Mouse (Mus musculus): Measurements from ENCODE around the gene Mcam. TPM values are rescaled to one million over a fixed set of nuclear protein-coding genes. Genes with fewer than 3 reads are reported as not detected.
A peak's percentile ranks its signal among the peaks of the same experiment; 100 is the strongest.
"Not testable (repeated sequence)": the region's sequence is repeated elsewhere in the genome, so short reads cannot be mapped to it uniquely, and the experiment has no call there.

The Mcam gene
- polyA plus RNA-seq, 1 experiment from 2014 or later, result 113 TPM

DNA sequence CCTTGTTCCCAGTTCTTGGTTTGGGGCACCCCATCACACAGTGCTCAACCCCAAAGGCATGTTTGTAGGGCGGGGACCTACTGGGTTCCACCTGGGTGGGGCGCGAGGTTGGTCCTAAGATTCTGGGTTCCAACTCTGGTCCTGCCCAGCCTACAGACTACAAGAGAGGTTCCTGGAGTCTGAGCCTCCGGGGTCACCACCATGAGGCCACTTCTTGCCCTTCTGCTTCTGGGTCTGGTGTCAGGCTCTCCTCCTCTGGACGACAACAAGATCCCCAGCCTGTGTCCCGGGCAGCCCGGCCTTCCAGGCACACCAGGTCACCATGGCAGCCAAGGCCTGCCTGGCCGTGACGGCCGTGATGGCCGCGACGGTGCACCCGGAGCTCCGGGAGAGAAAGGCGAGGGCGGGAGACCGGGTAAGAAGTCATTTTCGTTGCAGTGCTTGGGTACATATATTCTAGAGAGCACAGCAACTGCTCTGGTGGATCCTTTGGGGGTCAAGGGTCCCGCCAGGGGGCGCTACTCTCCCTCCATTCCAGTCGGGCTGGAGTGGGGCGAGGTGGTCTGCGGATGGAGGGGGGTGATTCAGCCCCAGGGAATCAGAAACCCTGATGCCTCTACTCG, 26.6 kb upstream of the Mcam start:
- ATAC-seq (no peak; the same call in 1 of the 2 replicates), DNase-seq (ENCODE audit: low spot score) (no peak)
- Histone ChIP-seq H3K27ac (ENCODE audit: low read length) (peak overlapping the region; percentile 73), H3K9ac (replicated peaks; ENCODE audit: low read depth) (0 out of 2 replicates have a peak overlapping the region, but pooled peaks have one; percentile 13), H3K4me1 (ENCODE audit: insufficient read depth, low read depth, low read length) (peaks cover 30% of the 10 kb centered on the region), H3K9me3 (ENCODE audit: low read length) (no peaks in the 10 kb centered on the region), H3K4me2 (replicated peaks; ENCODE audit: low read depth, low read length) (peak overlapping the region; percentile 35), H3K36me3 (ENCODE audit: insufficient read depth, low read length) (no peaks in the 10 kb centered on the region), H3K27me3 (replicated peaks; ENCODE audit: insufficient read depth, low read length) (no peaks in the 10 kb centered on the region), H3K4me3 (ENCODE audit: low read depth, low read length) (no peak overlapping the region)
- WGBS, result 38% methylated on average over 24 of the region's 25 CpGs
- TF ChIP-seq CTCF (IDR thresholded peaks at IDR 0.05) (peak; percentile 56), EP300 (IDR thresholded peaks at IDR 0.05) (no peak)

- ATAC-seq (no peak), DNase-seq (ENCODE audit: low spot score) (no peak)
- Histone ChIP-seq H3K27me3 (replicated peaks; ENCODE audit: insufficient read depth, low read length) (no peaks in the 10 kb centered on the region), H3K9ac (replicated peaks; ENCODE audit: low read depth) (no peak overlapping the region), H3K36me3 (ENCODE audit: insufficient read depth, low read length) (no peaks in the 10 kb centered on the region), H3K9me3 (ENCODE audit: low read length) (no peaks in the 10 kb centered on the region), H3K4me2 (replicated peaks; ENCODE audit: low read depth, low read length) (peak overlapping the region; percentile 35; the same call in 1 of the 2 replicates), H3K4me1 (ENCODE audit: insufficient read depth, low read depth, low read length) (peaks cover 30% of the 10 kb centered on the region), H3K4me3 (ENCODE audit: low read depth, low read length) (no peak overlapping the region), H3K27ac (ENCODE audit: low read length) (no peak overlapping the region)
- 78% methylated on average over 31 of the region's 31 CpGs for WGBS
- TF ChIP-seq CTCF (IDR thresholded peaks at IDR 0.05), result no peak
- no peak for TF ChIP-seq EP300 (IDR thresholded peaks at IDR 0.05)
Observed at GRCm38 (mm10) chr9:44108269-44109055, 25.8 kb upstream of the Mcam start.

- Histone ChIP-seq H3K4me2 (replicated peaks; ENCODE audit: low read depth, low read length) (no peak overlapping the region), H3K4me3 (ENCODE audit: low read depth, low read length) (no peak overlapping the region), H3K9me3 (ENCODE audit: low read length) (no peaks in the 10 kb centered on the region), H3K4me1 (ENCODE audit: insufficient read depth, low read depth, low read length) (peaks cover 30% of the 10 kb centered on the region), H3K9ac (replicated peaks; ENCODE audit: low read depth) (no peak overlapping the region), H3K27me3 (replicated peaks; ENCODE audit: insufficient read depth, low read length) (no peaks in the 10 kb centered on the region), H3K36me3 (ENCODE audit: insufficient read depth, low read length) (no peaks in the 10 kb centered on the region), H3K27ac (ENCODE audit: low read length) (no peak overlapping the region)
- ATAC-seq (no peak), DNase-seq (ENCODE audit: low spot score) (peak; percentile 75)
- TF ChIP-seq EP300 (IDR thresholded peaks at IDR 0.05) (no peak; the same call in 1 of the 2 replicates), CTCF (IDR thresholded peaks at IDR 0.05) (peak; percentile 84)
- 18% methylated on average over 9 of the region's 9 CpGs for WGBS
Observed at GRCm38 (mm10) chr9:44109360-44110095, 24.7 kb upstream of the Mcam start.

DNA sequence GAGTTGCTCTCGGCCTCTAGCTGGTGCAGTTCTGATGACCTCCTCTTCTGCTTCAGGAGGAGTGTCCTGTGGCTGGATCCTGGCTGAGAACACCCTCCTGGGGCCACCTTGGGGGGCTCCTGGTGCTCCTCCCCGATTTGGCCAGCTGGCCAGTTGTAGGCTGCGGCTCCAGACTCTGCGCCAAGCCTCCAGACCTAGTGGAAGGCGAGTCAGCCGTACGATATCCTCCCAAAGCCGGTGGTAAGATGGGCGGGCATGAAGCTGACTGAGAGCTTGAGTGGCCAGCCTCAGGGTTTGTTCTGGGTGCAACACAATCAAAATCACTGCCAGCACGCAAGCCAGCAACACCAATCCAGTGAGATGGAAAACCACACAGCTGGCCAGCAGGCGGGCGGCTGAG, 22.4 kb upstream of the Mcam start:
- peaks cover 20% of the 10 kb centered on the region for H3K4me1 ChIP-seq (ENCODE audit: insufficient read depth, low read depth, low read length)
- 44% methylated on average over 5 of the region's 12 CpGs for WGBS
- ATAC-seq; H3K9me3 ChIP-seq (ENCODE audit: low read length); H3K27me3 ChIP-seq (replicated peaks; ENCODE audit: insufficient read depth, low read length); DNase-seq (ENCODE audit: low spot score); H3K27ac ChIP-seq (ENCODE audit: low read length); H3K4me3 ChIP-seq (ENCODE audit: low read depth, low read length); H3K36me3 ChIP-seq (ENCODE audit: insufficient read depth, low read length); H3K4me2 ChIP-seq (replicated peaks; ENCODE audit: low read depth, low read length); H3K9ac ChIP-seq (replicated peaks; ENCODE audit: low read depth): not testable (repeated sequence)

DNA sequence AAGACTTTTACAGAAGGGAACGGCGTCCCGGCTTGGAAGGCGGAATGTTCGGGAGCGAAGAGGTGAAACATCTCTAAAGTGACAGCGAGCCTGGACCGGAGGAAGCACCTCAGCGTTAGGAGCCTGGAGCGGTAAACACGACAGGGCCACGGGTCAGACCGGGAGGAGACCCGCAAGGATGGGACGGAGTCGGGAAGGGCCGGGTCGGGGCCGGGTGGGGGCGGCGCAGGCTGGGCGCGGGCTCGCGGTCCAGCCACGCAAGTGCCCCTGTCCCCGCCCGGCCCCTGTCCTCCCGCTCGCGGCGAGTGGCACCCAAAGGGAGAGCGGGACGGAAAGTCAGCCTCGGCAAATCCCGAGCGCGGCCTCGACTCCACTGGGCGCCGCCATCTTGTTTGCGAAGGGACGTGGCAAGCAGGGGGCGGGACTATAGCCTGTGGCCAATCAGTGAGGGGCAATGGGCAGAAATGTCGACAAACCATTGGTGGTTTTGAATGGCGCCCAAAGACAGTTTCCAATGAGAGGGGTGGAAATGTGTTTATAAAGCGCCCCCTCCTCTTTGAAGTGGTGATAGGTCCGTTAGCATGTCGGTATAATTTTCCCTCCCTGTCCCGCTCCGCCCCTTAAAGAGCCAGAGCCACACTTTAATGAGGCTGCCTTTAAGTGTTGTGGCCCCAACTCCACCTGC, 21.0 kb upstream of the Mcam start, which contains the start of the genes Gm49380 and Rnf26:
Gene Gm49380 (minus strand): TSS at position 396 of the 685 bp plus-strand sequence.
Gene Rnf26 (minus strand): TSS at position 413 of the 685 bp plus-strand sequence.
- Histone ChIP-seq H3K27me3 (replicated peaks; ENCODE audit: insufficient read depth, low read length) (no peaks in the 10 kb centered on the region), H3K4me1 (ENCODE audit: insufficient read depth, low read depth, low read length) (peaks cover 13% of the 10 kb centered on the region), H3K4me3 (ENCODE audit: low read depth, low read length) (peak within 1 kb of the TSS; percentile 73), H3K4me2 (replicated peaks; ENCODE audit: low read depth, low read length) (peak within 1 kb of the TSS; percentile 59), H3K36me3 (ENCODE audit: insufficient read depth, low read length) (no peaks in the 10 kb centered on the region), H3K9ac (replicated peaks; ENCODE audit: low read depth) (peak within 1 kb of the TSS; percentile 53), H3K27ac (ENCODE audit: low read length) (no peak within 1 kb of the TSS), H3K9me3 (ENCODE audit: low read length) (no peaks in the 10 kb centered on the region)
- DNase-seq (ENCODE audit: low spot score), result peak; percentile 99
- WGBS, result 1% methylated on average over 37 of the region's 51 CpGs
- peak; percentile 98 for ATAC-seq
- TF ChIP-seq CTCF (IDR thresholded peaks at IDR 0.05) (no peak), EP300 (IDR thresholded peaks at IDR 0.05) (no peak)

Data from lung, postnatal 0 days (tissue).